Mouse (Mus musculus) intestine, embryonic 14.5 days (tissue): Measurements from ENCODE around the gene Fam78a. TPM values are rescaled to one million over a fixed set of nuclear protein-coding genes. Genes with fewer than 3 reads are reported as not detected.

ENCODE experiments used
- ATAC-seq: fragments of 200-750 bp; cut with Nextera tagmentation; replicated peaks from 2 replicates; pipeline ENCODE4 v1.8.0; 2017; ENCODE audit warnings: low read depth, moderate number of reproducible peaks, moderate TSS enrichment, moderate library complexity; ENCODE audit not compliant: low FRiP score, low TSS enrichment
- DNase-seq: peaks from one replicate; pipeline ENCODE4 v3.0.0-alpha.2; 2018; ENCODE audit warnings: low spot score
- H3K27ac ChIP-seq: fragments of 300-500 bp; sonication (generic); 2 replicates; pipeline ENCODE4 v1.5.1; 2014; ENCODE audit warnings: low read depth, mild to moderate bottlenecking, control low read depth
- H3K27me3 ChIP-seq: fragments of 300-500 bp; sonication (generic); replicated peaks from 2 replicates; pipeline ENCODE4 v1.6.1; 2014; ENCODE audit warnings: low read length, control low read depth; ENCODE audit not compliant: control insufficient read depth, insufficient read depth
- H3K36me3 ChIP-seq: fragments of 300-500 bp; sonication (generic); 2 replicates; pipeline ENCODE4 v1.6.1; 2014; ENCODE audit warnings: low read length, control low read depth; ENCODE audit not compliant: control insufficient read depth, insufficient read depth
- H3K4me1 ChIP-seq: fragments of 300-500 bp; sonication (generic); replicated peaks from 2 replicates; pipeline ENCODE4 v1.6.1; 2014; ENCODE audit warnings: low read length, control low read depth, mixed read lengths; ENCODE audit not compliant: control insufficient read depth, insufficient read depth
- H3K4me2 ChIP-seq: fragments of 300-500 bp; sonication (generic); 2 replicates; pipeline ENCODE4 v1.6.1; 2014; ENCODE audit warnings: low read length
- H3K4me3 ChIP-seq: fragments of 300-500 bp; sonication (generic); 2 replicates; pipeline ENCODE4 v1.5.1; 2014; ENCODE audit warnings: low read depth, low read length, control low read depth, mixed read lengths
- H3K9ac ChIP-seq: fragments of 300-500 bp; sonication (generic); 2 replicates; pipeline ENCODE4 v1.6.1; 2014; ENCODE audit warnings: mild to moderate bottlenecking, low read length
- H3K9me3 ChIP-seq: fragments of 300-500 bp; sonication (generic); 2 replicates; pipeline ENCODE4 v1.6.1; 2016; ENCODE audit warnings: low read length, control low read depth; ENCODE audit not compliant: control insufficient read depth
- WGBS: fragments of 180-500 bp; shearing (Covaris S2); extraction: QIAGEN DNeasy Blood & Tissue Kit; methylation state at CpG from one replicate; pipeline ENCODE4 v1.1.7; 2014; 5-methylcytosine and 5-hydroxymethylcytosine counted together
- polyA plus RNA-seq: library from polyadenylated mRNA; unstranded; fragments of >200 nt; fragmentation: Nextera tagmentation; extraction: Ambion mirVana; gene quantifications from 2 replicates; pipeline ENCODE4 v1.2.1, GENCODE M21; 2014

Fam78a gene
- polyA plus RNA-seq, 1 experiment from 2014 or later, result 1.7 TPM

DNA sequence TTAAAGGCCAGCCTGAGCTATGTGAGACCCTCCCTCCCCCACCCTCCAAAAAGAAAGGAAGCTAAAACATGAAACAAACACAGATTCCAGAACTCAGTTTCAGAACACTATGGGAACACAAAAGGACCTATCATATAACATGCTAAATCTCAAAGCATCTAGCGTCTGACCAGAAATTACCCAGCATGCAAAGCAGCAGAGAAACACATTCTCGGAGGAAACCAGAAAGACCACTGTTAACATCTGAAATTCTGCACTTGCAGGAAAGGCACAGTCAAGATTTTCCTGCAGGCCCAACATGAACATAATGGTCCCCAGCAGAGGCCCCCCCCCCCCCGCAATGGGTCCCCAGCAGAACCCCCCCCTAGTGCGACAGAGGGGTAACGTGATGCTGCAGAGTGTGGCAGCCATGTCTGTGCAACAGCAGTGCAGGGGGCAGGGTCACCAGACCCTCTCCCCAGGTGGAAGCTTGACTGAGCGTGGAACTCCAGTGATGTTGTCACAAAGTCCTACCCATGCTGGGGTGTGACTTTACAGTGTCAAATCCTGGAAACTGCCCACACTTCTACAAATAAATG lies 24.3 kb downstream of the Fam78a start:
- no peaks in the 10 kb centered on the region for H3K36me3 ChIP-seq
- H3K4me2 ChIP-seq, result no peak overlapping the region
- DNase-seq (no peak), ATAC-seq (no peak)
- H3K27ac ChIP-seq, result no peak overlapping the region
- H3K27me3 ChIP-seq, result no peaks in the 10 kb centered on the region
- 59% methylated on average over 5 of the region's 6 CpGs for WGBS
- H3K4me3 ChIP-seq, result no peak overlapping the region
- H3K9me3 ChIP-seq, result no peaks in the 10 kb centered on the region
- H3K9ac ChIP-seq, result no peak overlapping the region
- no peaks in the 10 kb centered on the region for H3K4me1 ChIP-seq

- H3K27ac ChIP-seq, result no peak overlapping the region
- H3K4me2 ChIP-seq, result no peak overlapping the region
- H3K9me3 ChIP-seq, result no peaks in the 10 kb centered on the region
- H3K9ac ChIP-seq, result no peak overlapping the region
- no peak for DNase-seq
- no peaks in the 10 kb centered on the region for H3K27me3 ChIP-seq
- H3K36me3 ChIP-seq, result no peaks in the 10 kb centered on the region
- WGBS, result 71% methylated on average over 6 of the region's 6 CpGs
- no peak overlapping the region for H3K4me3 ChIP-seq
- no peaks in the 10 kb centered on the region for H3K4me1 ChIP-seq
- no peak for ATAC-seq
Observed at GRCm38 (mm10) chr2:32059613-32060012, 25.0 kb downstream of the Fam78a start.

GRCm38 (mm10) chr2:32058716-32059115 lies 25.9 kb downstream of the Fam78a start:
- Histone ChIP-seq H3K4me2 (no peak overlapping the region), H3K36me3 (peaks cover 2% of the 10 kb centered on the region; the same call in 1 of the 2 replicates), H3K4me3 (no peak overlapping the region), H3K9me3 (no peaks in the 10 kb centered on the region), H3K27ac (no peak overlapping the region), H3K9ac (no peak overlapping the region), H3K27me3 (no peaks in the 10 kb centered on the region), H3K4me1 (no peaks in the 10 kb centered on the region)
- DNase-seq, result no peak
- ATAC-seq, result no peak
- 28% methylated on average over 5 of the region's 5 CpGs for WGBS

GRCm38 (mm10) chr2:32058241-32058640 lies 26.4 kb downstream of the Fam78a start:
- H3K36me3 ChIP-seq, result peaks cover 6% of the 10 kb centered on the region; the same call in 1 of the 2 replicates
- H3K27ac ChIP-seq, result no peak overlapping the region
- 76% methylated on average over 9 of the region's 9 CpGs for WGBS
- no peaks in the 10 kb centered on the region for H3K27me3 ChIP-seq
- H3K4me1 ChIP-seq, result no peaks in the 10 kb centered on the region
- H3K4me2 ChIP-seq, result no peak overlapping the region
- H3K9me3 ChIP-seq, result no peaks in the 10 kb centered on the region
- no peak for DNase-seq
- H3K4me3 ChIP-seq, result no peak overlapping the region
- no peak overlapping the region for H3K9ac ChIP-seq
- no peak for ATAC-seq

DNA sequence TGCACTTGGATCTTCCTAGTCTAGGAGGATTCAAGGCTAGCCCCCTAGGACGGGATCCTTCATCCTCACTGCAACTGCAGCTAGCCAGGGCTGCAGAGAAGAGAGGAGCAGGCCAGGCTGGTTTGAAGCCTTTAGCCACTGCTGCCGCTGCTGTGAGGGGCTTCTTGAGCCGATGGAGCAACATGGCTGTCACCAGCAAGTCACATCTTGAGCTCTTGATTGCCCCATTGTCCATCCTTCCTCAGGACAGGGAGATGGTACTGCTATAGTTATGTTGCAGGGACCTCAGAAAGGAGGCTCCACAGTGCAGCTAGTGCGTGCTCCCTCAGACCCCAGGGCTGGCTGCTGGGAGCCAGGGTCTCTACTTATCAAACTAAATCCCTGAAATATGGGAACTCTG lies 26.9 kb downstream of the Fam78a start:
- H3K4me3 ChIP-seq, result no peak overlapping the region
- ATAC-seq (no peak), DNase-seq (no peak)
- peaks cover 6% of the 10 kb centered on the region; the same call in 1 of the 2 replicates for H3K36me3 ChIP-seq
- no peak overlapping the region for H3K27ac ChIP-seq
- H3K9ac ChIP-seq, result no peak overlapping the region
- no peaks in the 10 kb centered on the region for H3K4me1 ChIP-seq
- H3K9me3 ChIP-seq, result no peaks in the 10 kb centered on the region
- H3K4me2 ChIP-seq, result no peak overlapping the region
- no peaks in the 10 kb centered on the region for H3K27me3 ChIP-seq
- 90% methylated on average over 4 of the region's 4 CpGs for WGBS

- Histone ChIP-seq H3K9me3 (no peaks in the 10 kb centered on the region), H3K9ac (no peak overlapping the region), H3K4me3 (no peak overlapping the region), H3K36me3 (peaks cover 9% of the 10 kb centered on the region), H3K27me3 (no peaks in the 10 kb centered on the region), H3K4me2 (no peak overlapping the region), H3K4me1 (no peaks in the 10 kb centered on the region), H3K27ac (no peak overlapping the region)
- ATAC-seq (no peak), DNase-seq (no peak)
- 86% methylated on average over 2 of the region's 2 CpGs for WGBS
Observed at GRCm38 (mm10) chr2:32057360-32057759, 27.3 kb downstream of the Fam78a start.

- H3K27ac ChIP-seq, result no peak overlapping the region
- no peak overlapping the region for H3K4me2 ChIP-seq
- H3K27me3 ChIP-seq, result no peaks in the 10 kb centered on the region
- H3K36me3 ChIP-seq, result peaks cover 17% of the 10 kb centered on the region
- no peaks in the 10 kb centered on the region for H3K4me1 ChIP-seq
- DNase-seq (no peak), ATAC-seq (no peak)
- H3K9me3 ChIP-seq, result no peaks in the 10 kb centered on the region
- WGBS, result 87% methylated on average over 10 of the region's 10 CpGs
- H3K9ac ChIP-seq, result no peak overlapping the region
- no peak overlapping the region for H3K4me3 ChIP-seq
Observed at GRCm38 (mm10) chr2:32056524-32056923, 28.1 kb downstream of the Fam78a start.

GRCm38 (mm10) chr2:32055357-32055965 lies 29.2 kb downstream of the Fam78a start:
- Histone ChIP-seq H3K9ac (no peak overlapping the region), H3K4me3 (no peak overlapping the region), H3K9me3 (no peaks in the 10 kb centered on the region), H3K4me2 (no peak overlapping the region), H3K4me1 (no peaks in the 10 kb centered on the region), H3K27me3 (no peaks in the 10 kb centered on the region), H3K36me3 (peaks cover 25% of the 10 kb centered on the region), H3K27ac (no peak overlapping the region)
- WGBS, result 71% methylated on average over 7 of the region's 7 CpGs
- DNase-seq (no peak), ATAC-seq (no peak)

DNA sequence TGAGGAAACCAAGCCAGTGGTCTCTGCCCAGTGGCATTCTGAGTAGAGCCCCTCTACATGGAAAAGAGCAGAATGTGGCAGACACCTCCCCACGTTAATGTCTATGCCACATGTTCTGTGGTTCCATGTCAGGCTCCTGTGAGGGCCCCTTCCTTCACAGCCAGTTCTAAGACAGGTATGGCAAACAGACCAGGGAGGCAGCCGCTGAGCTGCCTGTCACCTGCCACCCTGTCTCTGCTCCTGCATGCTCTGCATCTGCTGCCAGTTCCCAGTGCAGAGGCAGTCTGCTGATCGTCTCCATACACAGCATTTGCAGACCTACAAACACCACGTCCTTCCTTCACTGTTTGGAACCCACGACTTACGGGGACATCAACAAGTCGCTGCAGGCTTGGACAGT lies 32.2 kb downstream of the Fam78a start:
- Histone ChIP-seq H3K4me2 (no peak overlapping the region), H3K36me3 (peaks cover 53% of the 10 kb centered on the region), H3K27me3 (no peaks in the 10 kb centered on the region), H3K4me3 (no peak overlapping the region), H3K9ac (no peak overlapping the region), H3K27ac (no peak overlapping the region), H3K9me3 (no peaks in the 10 kb centered on the region), H3K4me1 (no peaks in the 10 kb centered on the region)
- no peak for ATAC-seq
- 92% methylated on average over 7 of the region's 7 CpGs for WGBS
- no peak for DNase-seq
